Mouse (Mus musculus): ENCODE data around the gene Gria2. TPM values are rescaled to one million over a fixed set of nuclear protein-coding genes. Genes with fewer than 3 reads are reported as not detected.

Gene Gria2
- polyA plus RNA-seq, 2 experiments = 5.0 to 6.9 TPM

GRCm38 (mm10) chr3:80803211-80803610, 576 bp upstream of the Gria2 start:
- ATAC-seq (ENCODE audit: low FRiP score, low read depth) = no peak
- 53% methylated on average over 8 of the region's 8 CpGs for WGBS
- Histone ChIP-seq H3K9me3 (ENCODE audit: control insufficient read depth, low read length) (no peaks in the 10 kb centered on the region), H3K9ac (ENCODE audit: low read depth, low read length, severe bottlenecking) (no peak overlapping the region), H3K4me1 (ENCODE audit: control insufficient read depth, insufficient read depth, low read length) (peaks cover 16% of the 10 kb centered on the region), H3K4me3 (replicated peaks; ENCODE audit: low read length) (no peak overlapping the region), H3K4me2 (replicated peaks; ENCODE audit: low read depth, low read length, severe bottlenecking) (peak overlapping the region; percentile 90; the same call in 1 of the 2 replicates), H3K36me3 (ENCODE audit: control insufficient read depth, insufficient read depth, low read length) (no peaks in the 10 kb centered on the region), H3K27ac (replicated peaks; ENCODE audit: low read depth, low read length) (no peak overlapping the region), H3K27me3 (ENCODE audit: control insufficient read depth, insufficient read depth, low read length) (peaks cover 29% of the 10 kb centered on the region)
- DNase-seq (ENCODE audit: low spot score) = no peak
- no peak for TF ChIP-seq POLR2A (IDR thresholded peaks at IDR 0.05; ENCODE audit: borderline replicate concordance, extremely low read depth, insufficient read depth, insufficient read length)

GRCm38 (mm10) chr3:80801827-80802310, 766 bp downstream of the Gria2 start:
- Histone ChIP-seq H3K27ac (replicated peaks; ENCODE audit: low read depth, low read length) (no peak overlapping the region), H3K4me3 (replicated peaks; ENCODE audit: low read length) (peak overlapping the region; percentile 42), H3K36me3 (ENCODE audit: control insufficient read depth, insufficient read depth, low read length) (no peaks in the 10 kb centered on the region), H3K4me1 (ENCODE audit: control insufficient read depth, insufficient read depth, low read length) (peaks cover 16% of the 10 kb centered on the region), H3K9ac (ENCODE audit: low read depth, low read length, severe bottlenecking) (no peak overlapping the region), H3K9me3 (ENCODE audit: control insufficient read depth, low read length) (no peaks in the 10 kb centered on the region), H3K27me3 (ENCODE audit: control insufficient read depth, insufficient read depth, low read length) (peaks cover 29% of the 10 kb centered on the region), H3K4me2 (replicated peaks; ENCODE audit: low read depth, low read length, severe bottlenecking) (peak overlapping the region; percentile 90; the same call in 1 of the 2 replicates)
- TF ChIP-seq POLR2A (IDR thresholded peaks at IDR 0.05; ENCODE audit: borderline replicate concordance, extremely low read depth, insufficient read depth, insufficient read length) = no peak
- 20% methylated on average over 6 of the region's 6 CpGs for WGBS
- DNase-seq (ENCODE audit: low spot score) (no peak), ATAC-seq (ENCODE audit: low FRiP score, low read depth) (no peak)

GRCm38 (mm10) chr3:80800995-80801826, 1.4 kb downstream of the Gria2 start:
- 12% methylated on average over 33 of the region's 33 CpGs for WGBS
- DNase-seq (ENCODE audit: low spot score) (no peak), ATAC-seq (ENCODE audit: low FRiP score, low read depth) (no peak)
- no peak overlapping the region for H3K9ac ChIP-seq (ENCODE audit: low read depth, low read length, severe bottlenecking)
- no peaks in the 10 kb centered on the region for H3K9me3 ChIP-seq (ENCODE audit: control insufficient read depth, low read length)
- H3K36me3 ChIP-seq (ENCODE audit: control insufficient read depth, insufficient read depth, low read length) = no peaks in the 10 kb centered on the region
- peaks cover 29% of the 10 kb centered on the region for H3K27me3 ChIP-seq (ENCODE audit: control insufficient read depth, insufficient read depth, low read length)
- H3K4me2 ChIP-seq (replicated peaks; ENCODE audit: low read depth, low read length, severe bottlenecking) = peak overlapping the region; percentile 59
- H3K4me3 ChIP-seq (replicated peaks; ENCODE audit: low read length) = peak overlapping the region; percentile 42
- TF ChIP-seq POLR2A (IDR thresholded peaks at IDR 0.05; ENCODE audit: borderline replicate concordance, extremely low read depth, insufficient read depth, insufficient read length) = no peak
- H3K27ac ChIP-seq (replicated peaks; ENCODE audit: low read depth, low read length) = no peak overlapping the region
- peaks cover 16% of the 10 kb centered on the region for H3K4me1 ChIP-seq (ENCODE audit: control insufficient read depth, insufficient read depth, low read length)

GRCm38 (mm10) chr3:80800299-80800994, 2.2 kb downstream of the Gria2 start:
- Histone ChIP-seq H3K4me3 (replicated peaks; ENCODE audit: low read length) (peak overlapping the region; percentile 42), H3K9ac (ENCODE audit: low read depth, low read length, severe bottlenecking) (no peak overlapping the region), H3K27me3 (ENCODE audit: control insufficient read depth, insufficient read depth, low read length) (peaks cover 29% of the 10 kb centered on the region), H3K4me2 (replicated peaks; ENCODE audit: low read depth, low read length, severe bottlenecking) (peak overlapping the region; percentile 59), H3K9me3 (ENCODE audit: control insufficient read depth, low read length) (no peaks in the 10 kb centered on the region), H3K36me3 (ENCODE audit: control insufficient read depth, insufficient read depth, low read length) (no peaks in the 10 kb centered on the region), H3K4me1 (ENCODE audit: control insufficient read depth, insufficient read depth, low read length) (peaks cover 16% of the 10 kb centered on the region), H3K27ac (replicated peaks; ENCODE audit: low read depth, low read length) (no peak overlapping the region)
- DNase-seq (ENCODE audit: low spot score) (no peak), ATAC-seq (ENCODE audit: low FRiP score, low read depth) (no peak)
- TF ChIP-seq POLR2A (IDR thresholded peaks at IDR 0.05; ENCODE audit: borderline replicate concordance, extremely low read depth, insufficient read depth, insufficient read length) = no peak
- 3% methylated on average over 29 of the region's 29 CpGs for WGBS

- Histone ChIP-seq H3K36me3 (ENCODE audit: control insufficient read depth, insufficient read depth, low read length) (no peaks in the 10 kb centered on the region), H3K9me3 (ENCODE audit: control insufficient read depth, low read length) (no peaks in the 10 kb centered on the region), H3K27me3 (ENCODE audit: control insufficient read depth, insufficient read depth, low read length) (peaks cover 29% of the 10 kb centered on the region), H3K4me3 (replicated peaks; ENCODE audit: low read length) (no peak overlapping the region), H3K4me2 (replicated peaks; ENCODE audit: low read depth, low read length, severe bottlenecking) (no peak overlapping the region), H3K27ac (replicated peaks; ENCODE audit: low read depth, low read length) (no peak overlapping the region), H3K9ac (ENCODE audit: low read depth, low read length, severe bottlenecking) (no peak overlapping the region), H3K4me1 (ENCODE audit: control insufficient read depth, insufficient read depth, low read length) (peaks cover 16% of the 10 kb centered on the region)
- TF ChIP-seq POLR2A (IDR thresholded peaks at IDR 0.05; ENCODE audit: borderline replicate concordance, extremely low read depth, insufficient read depth, insufficient read length) = no peak
- ATAC-seq (ENCODE audit: low FRiP score, low read depth) (no peak), DNase-seq (ENCODE audit: low spot score) (no peak)
- WGBS = 79% methylated on average over 1 of the region's 1 CpGs
These were observed 4.7 kb downstream of the Gria2 start for GRCm38 (mm10) chr3:80797935-80798334.

Data from limb, embryonic 14.5 days (tissue).